Mouse (Mus musculus) thymus, adult 2 months (tissue): ENCODE results near the gene Vsig1. TPM values are rescaled to one million over a fixed set of nuclear protein-coding genes. Genes with fewer than 3 reads are reported as not detected.

Source experiments
- DNase-seq: peaks from one replicate; pipeline ENCODE4 v3.0.0; 2021
- H3K27ac ChIP-seq: fragments of 200-500 bp; 2 replicates; pipeline ENCODE4 v1.5.1; 2012; ENCODE audit warnings: low read length, control low read depth; ENCODE audit not compliant: control insufficient read depth, insufficient read depth
- H3K27me3 ChIP-seq: fragments of 200-500 bp; 2 replicates; pipeline ENCODE4 v1.6.1; 2012; ENCODE audit warnings: mild to moderate bottlenecking, low read length, moderate library complexity, mixed read lengths; ENCODE audit not compliant: control insufficient read depth, insufficient read depth
- H3K36me3 ChIP-seq: fragments of 200-500 bp; 2 replicates; pipeline ENCODE4 v1.6.1; 2012; ENCODE audit warnings: mild to moderate bottlenecking, low read length, moderate library complexity; ENCODE audit not compliant: control insufficient read depth, insufficient read depth
- H3K4me1 ChIP-seq: fragments of 200-500 bp; replicated peaks from 2 replicates; pipeline ENCODE4 v1.6.1; 2012; ENCODE audit warnings: low read length; ENCODE audit not compliant: control insufficient read depth, insufficient read depth
- H3K4me3 ChIP-seq: fragments of 200-500 bp; 2 replicates; pipeline ENCODE4 v1.5.1; 2012; ENCODE audit warnings: mild to moderate bottlenecking, low read length, control low read depth, moderate library complexity; ENCODE audit not compliant: control insufficient read depth, insufficient read depth
- CTCF ChIP-seq: fragments of 200-500 bp; IDR thresholded peaks from 2 replicates; pipeline ENCODE4 v1.5.1; 2012; ENCODE audit warnings: mild to moderate bottlenecking, control low read depth, low read length, moderate library complexity, borderline replicate concordance; ENCODE audit not compliant: control insufficient read depth, poor library complexity, insufficient read depth; ENCODE audit errors: extremely low read depth
- POLR2A ChIP-seq: fragments of 200-500 bp; IDR thresholded peaks from 2 replicates; pipeline ENCODE4 v1.6.1; 2012; ENCODE audit warnings: mild to moderate bottlenecking, low read length, control low read depth, moderate library complexity; ENCODE audit not compliant: control insufficient read depth, poor library complexity, insufficient read depth; ENCODE audit errors: extremely low read depth
- WGBS: fragments of 180-500 bp; shearing (Covaris S2); methylation state at CpG from one replicate; pipeline ENCODE4 v1.1.7; 2018; 5-methylcytosine and 5-hydroxymethylcytosine counted together
- polyA plus RNA-seq: library from polyadenylated mRNA; depleted of rRNA; stranded (reverse); fragments of >200 nt; gene quantifications from 2 replicates; pipeline ENCODE4 v1.2.3, GENCODE M21; 2012; rRNA removed

Vsig1 gene
- polyA plus RNA-seq, result 0.10 and 0.15 TPM in 2 replicates

DNA sequence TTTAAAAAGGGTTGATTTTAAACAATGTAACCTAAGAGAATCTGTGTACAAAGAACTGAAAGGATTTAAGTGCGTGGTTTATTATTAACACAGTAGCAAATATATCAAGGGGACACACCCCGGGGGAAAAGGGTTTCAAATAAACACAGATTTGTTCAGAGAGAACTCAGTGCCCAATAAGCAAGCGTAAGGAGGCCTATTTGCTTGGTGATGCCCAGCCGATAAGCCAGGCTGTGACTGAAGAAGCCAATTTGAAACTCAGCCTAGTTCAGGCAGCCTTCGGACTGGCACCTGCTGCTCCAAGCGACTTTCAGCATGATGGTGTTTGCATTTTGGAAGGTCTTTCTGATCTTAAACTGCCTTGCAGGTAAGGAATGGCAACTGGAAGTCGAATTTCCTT is at the start of gene Vsig1:
TSS of gene Vsig1 (plus strand) at position 249 of the 400 bp plus-strand sequence.
- Histone ChIP-seq H3K27me3 (no peaks in the 10 kb centered on the region), H3K36me3 (no peaks in the 10 kb centered on the region), H3K27ac (no peak within 1 kb of the TSS), H3K4me1 (no peaks in the 10 kb centered on the region), H3K4me3 (no peak within 1 kb of the TSS)
- TF ChIP-seq POLR2A (no peak), CTCF (no peak)
- WGBS, result 83% methylated on average over 7 of the region's 7 CpGs
- no peak for DNase-seq

DNA sequence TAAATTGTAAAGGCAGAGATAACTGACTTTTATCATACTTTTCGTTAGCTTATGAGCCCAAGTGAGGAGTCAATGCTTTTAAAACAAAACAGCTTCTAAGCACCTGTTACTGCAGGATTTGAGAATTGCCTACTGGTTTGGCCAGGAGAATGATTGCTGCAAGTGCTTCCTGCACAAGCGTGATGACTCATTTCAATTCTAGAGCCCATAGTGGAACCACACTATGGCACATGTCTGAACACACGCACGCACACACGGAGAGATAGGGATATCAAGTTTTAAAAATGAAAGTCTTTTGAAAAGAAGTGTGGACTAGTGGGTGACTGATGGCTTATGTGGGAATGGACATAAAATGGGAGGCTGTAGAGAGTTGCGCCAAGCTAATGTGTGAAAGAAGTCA is 44.6 kb upstream of the Vsig1 start:
- Histone ChIP-seq H3K4me1 (no peaks in the 10 kb centered on the region), H3K27me3 (no peaks in the 10 kb centered on the region), H3K36me3 (no peaks in the 10 kb centered on the region), H3K27ac (no peak overlapping the region), H3K4me3 (no peak overlapping the region)
- 52% methylated on average over 6 of the region's 6 CpGs for WGBS
- DNase-seq, result no peak
- TF ChIP-seq POLR2A (no peak), CTCF (no peak)

DNA sequence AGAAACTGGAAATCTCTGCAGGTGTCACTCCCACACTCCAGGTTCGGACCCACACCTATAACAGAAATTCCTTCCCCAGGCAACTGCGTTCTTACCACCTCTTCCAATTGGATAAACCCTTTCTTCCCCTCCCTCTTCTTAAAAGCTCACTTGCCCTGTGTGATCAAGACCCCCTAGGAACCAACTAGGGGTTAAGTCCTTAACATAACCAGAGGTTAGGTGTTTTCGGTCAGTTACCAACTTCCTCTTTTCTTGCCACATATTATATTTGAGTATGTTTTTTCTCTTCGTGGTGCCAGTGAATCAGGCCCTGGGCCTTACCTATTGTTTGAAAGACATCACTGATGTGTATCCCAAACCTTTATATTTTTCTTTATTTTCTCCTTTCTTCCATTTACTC is 44.0 kb upstream of the Vsig1 start:
- 54% methylated on average over 4 of the region's 4 CpGs for WGBS
- H3K27ac ChIP-seq, result no peak overlapping the region

DNA sequence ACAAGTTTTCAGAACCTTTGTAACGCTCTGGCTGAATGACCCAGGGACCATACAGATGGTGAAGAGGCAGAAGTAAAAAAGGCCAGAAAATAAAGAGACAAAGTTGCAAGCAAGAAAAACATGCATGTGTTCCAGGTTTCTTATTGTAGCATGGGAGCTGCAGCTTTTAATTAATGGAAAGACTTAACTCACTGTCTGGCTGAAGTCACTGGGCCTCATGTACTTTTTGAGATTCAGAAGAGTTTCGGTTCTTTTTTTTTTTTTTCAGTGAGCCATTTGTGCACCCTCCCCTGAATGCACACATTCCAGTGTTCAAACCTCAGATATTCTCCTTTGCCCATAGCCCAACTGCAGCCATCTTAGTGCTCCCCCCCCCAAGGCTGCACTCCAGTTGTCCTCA is 20.2 kb upstream of the Vsig1 start:
- Histone ChIP-seq H3K4me3 (no peak overlapping the region), H3K27ac (no peak overlapping the region), H3K4me1 (no peaks in the 10 kb centered on the region), H3K27me3 (no peaks in the 10 kb centered on the region), H3K36me3 (no peaks in the 10 kb centered on the region)
- TF ChIP-seq POLR2A (no peak), CTCF (no peak)
- DNase-seq, result no peak
- whole genome bisulfite sequencing, result 81% methylated on average over 2 of the region's 2 CpGs

More for the DNA sequence above, 44.0 kb upstream of the Vsig1 start:
- H3K4me1 ChIP-seq, result no peaks in the 10 kb centered on the region
- no peak for DNase-seq
- H3K36me3 ChIP-seq, result no peaks in the 10 kb centered on the region
- H3K4me3 ChIP-seq, result no peak overlapping the region
- TF ChIP-seq CTCF, result no peak
- TF ChIP-seq POLR2A, result no peak
- no peaks in the 10 kb centered on the region for H3K27me3 ChIP-seq

DNA sequence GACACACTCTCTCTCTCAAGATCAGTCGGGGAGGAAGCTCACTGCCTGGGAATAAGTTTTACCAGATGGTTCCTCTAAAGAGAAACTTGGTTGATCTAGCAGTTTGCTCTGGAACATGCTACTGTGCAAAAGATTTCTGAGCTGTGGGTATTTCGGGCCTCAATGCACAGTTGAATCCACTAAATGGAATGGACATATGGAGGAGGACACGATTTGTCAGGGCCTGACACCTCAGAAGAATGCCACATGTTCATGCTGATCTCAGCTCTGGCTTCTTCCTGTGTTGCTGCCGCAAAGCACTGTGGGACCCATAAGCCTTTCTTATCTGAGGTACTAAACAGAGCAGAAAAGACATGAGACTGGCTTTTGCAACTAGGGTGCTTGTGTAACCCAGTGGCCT is 15.6 kb upstream of the Vsig1 start:
- DNase-seq, result no peak
- no peak for TF ChIP-seq CTCF
- TF ChIP-seq POLR2A, result no peak
- Histone ChIP-seq H3K36me3 (no peaks in the 10 kb centered on the region), H3K4me1 (no peaks in the 10 kb centered on the region), H3K4me3 (no peak overlapping the region), H3K27me3 (no peaks in the 10 kb centered on the region), H3K27ac (no peak overlapping the region)
- WGBS, result 96% methylated on average over 4 of the region's 4 CpGs

DNA sequence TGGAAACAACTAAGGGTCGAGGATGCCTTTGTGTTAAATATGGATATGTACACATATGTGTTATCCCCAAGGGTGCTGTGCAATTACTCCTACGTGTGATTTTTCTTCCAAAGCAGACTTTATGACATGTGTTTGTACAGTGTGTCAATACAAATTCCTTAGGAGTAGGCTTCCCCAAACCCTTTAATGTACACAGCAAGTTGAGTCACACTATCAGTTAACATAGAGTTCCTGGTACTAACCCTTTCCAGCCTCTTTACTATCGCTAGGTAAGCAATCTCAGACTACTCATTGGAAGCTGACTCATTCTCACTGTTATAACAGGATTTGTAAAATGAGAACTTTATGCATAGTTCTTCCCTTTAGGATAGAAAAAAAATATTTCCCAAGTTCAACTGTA is 3.9 kb upstream of the Vsig1 start:
- Histone ChIP-seq H3K4me3 (no peak overlapping the region), H3K4me1 (no peaks in the 10 kb centered on the region), H3K27me3 (no peaks in the 10 kb centered on the region), H3K36me3 (no peaks in the 10 kb centered on the region), H3K27ac (no peak overlapping the region)
- no peak for DNase-seq
- TF ChIP-seq POLR2A (no peak), CTCF (no peak)
- 95% methylated on average over 3 of the region's 3 CpGs for WGBS

DNA sequence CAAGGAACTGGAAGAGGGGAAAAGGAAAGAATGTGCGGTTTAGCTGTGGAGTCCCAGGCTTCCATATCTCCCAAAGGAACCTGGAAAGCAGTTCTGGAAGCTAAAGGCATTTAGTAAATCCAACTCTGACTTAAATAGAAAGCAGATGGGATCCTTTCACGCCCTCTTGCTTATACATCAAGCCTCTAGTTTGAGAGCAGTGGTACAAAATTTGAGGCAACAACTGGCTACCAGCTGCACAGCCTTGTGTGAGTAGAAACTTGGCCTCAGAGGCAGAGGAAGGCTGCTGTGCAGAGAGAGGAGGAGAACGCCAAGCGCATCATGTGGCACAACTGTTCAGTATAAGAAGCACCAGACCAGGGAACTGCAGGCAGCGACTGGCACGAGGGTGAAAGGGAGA is 13.9 kb downstream of the Vsig1 start:
- TF ChIP-seq POLR2A (no peak), CTCF (no peak)
- Histone ChIP-seq H3K36me3 (no peaks in the 10 kb centered on the region), H3K27ac (no peak overlapping the region), H3K4me3 (no peak overlapping the region), H3K27me3 (no peaks in the 10 kb centered on the region), H3K4me1 (no peaks in the 10 kb centered on the region)
- WGBS, result 90% methylated on average over 6 of the region's 6 CpGs
- DNase-seq, result no peak
